Mouse (Mus musculus): ENCODE data around the gene Sin3b. TPM values are rescaled to one million over a fixed set of nuclear protein-coding genes. Genes with fewer than 3 reads are reported as not detected.

Sin3b gene
- total RNA-seq, 2 experiments from 2014 or later = 140 to 148 TPM

DNA sequence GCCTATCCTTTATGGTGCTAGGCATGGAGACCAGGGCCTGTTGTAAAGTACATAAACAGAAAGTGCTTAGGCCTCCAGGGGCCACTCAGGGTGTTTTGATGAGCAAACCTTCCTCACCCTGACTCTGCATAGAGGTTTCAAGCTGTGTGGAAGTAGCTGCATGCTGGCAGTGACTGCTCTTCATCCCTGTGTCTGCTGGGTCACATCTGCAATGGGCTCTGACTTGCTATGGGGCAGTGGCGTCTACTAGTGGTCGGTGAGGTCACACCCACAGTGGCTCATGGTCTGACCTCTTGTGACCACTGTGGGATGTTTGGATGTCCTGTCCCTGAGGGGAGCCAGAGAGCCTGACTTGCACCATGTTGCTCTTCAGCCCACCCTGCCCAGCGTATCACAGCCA is 28.0 kb downstream of the Sin3b start:
- intact Hi-C loops (cut with DNase I) = no loop called here
- no peak for DNase-seq (ENCODE audit: low spot score in 2 of 2)

DNA sequence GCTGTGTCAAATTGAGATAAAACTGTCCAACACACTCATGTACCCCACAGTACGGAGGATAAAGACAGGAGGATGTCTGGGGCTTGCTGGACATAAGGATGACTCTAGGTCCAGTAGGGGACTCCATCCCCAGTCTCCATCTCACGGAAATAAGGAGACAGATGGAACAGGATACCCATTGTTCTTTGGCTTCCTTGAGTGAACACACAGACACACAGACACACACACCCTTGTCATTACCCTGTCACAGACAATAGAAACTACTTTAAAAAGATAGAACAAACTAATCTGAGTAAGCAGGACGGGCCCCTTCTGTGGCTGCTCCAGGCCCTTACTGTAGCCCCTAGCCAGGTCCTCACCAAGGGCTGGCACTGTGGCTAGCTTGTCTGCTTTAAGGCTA is 29.2 kb downstream of the Sin3b start:
- intact Hi-C loops (cut with DNase I) = no loop called here
- DNase-seq (ENCODE audit: low spot score in 2 of 2) = no peak

DNA sequence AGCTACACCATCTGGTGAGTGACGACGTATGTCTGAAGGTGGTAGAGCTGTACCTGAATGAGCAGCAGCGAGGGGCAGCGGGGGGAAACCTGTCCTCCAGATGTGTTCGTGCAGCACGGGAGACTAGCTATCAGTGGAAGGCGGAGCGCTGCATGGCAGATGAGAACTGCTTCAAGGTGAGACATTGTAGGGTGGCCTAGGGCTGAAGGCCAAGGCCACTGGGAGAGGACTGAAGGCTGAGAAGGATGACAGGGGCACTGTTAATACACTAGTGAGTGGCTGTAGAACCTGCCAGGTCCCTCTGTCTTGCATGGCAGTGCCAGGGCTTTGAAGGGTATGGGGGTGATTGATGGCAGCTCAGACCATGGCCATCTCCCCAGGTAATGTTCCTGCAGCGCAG is 30.1 kb downstream of the Sin3b start:
- intact Hi-C loops (cut with DNase I) = no loop called here
- peak; percentile 1 to 2 for DNase-seq (ENCODE audit: low spot score in 2 of 2)

DNA sequence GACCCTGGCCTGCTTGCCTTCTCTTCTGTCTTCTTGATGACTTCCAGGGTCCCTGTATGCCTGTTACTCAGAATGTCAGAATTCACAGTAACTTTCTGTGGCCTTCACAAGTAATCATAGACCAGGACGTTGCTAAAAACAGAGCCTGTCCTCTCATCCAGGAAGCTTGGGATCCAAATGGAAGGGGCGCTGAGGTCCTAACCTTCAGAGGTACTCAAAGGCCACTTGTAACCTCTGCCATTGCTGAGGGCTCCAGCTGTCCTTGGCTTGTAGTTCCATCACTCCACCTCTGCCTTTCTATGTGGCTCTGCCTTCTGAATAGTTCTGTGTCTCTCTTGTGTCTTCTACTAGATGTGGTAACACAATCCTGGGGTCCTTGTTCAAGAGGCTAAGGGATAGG is 30.7 kb downstream of the Sin3b start:
- intact Hi-C loops (cut with DNase I) = no loop called here
- peak; percentile 1 for DNase-seq (ENCODE audit: low spot score in 2 of 2)

DNA sequence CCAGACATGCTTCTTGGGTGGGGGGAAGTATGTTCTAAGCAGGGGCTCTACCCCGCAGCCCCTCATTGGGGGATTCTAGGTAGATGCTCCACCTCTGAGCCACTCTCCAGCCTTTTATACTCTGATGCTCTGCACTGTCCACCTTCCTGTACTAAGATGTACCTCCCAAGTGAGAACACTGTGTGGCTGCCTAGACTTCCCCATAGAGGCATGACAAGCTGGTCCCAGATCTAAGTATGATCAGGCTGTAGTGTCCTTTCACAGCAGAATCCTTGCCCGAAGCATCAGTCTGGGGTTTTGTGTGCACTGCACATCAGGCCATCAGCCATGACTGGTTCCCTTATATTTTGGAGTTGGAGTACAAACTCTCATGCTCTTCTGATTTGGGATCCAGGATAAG is 32.9 kb downstream of the Sin3b start:
- intact Hi-C loops (cut with DNase I) = no loop called here
- DNase-seq (ENCODE audit: low spot score in 2 of 2) = peak; percentile 2

DNA sequence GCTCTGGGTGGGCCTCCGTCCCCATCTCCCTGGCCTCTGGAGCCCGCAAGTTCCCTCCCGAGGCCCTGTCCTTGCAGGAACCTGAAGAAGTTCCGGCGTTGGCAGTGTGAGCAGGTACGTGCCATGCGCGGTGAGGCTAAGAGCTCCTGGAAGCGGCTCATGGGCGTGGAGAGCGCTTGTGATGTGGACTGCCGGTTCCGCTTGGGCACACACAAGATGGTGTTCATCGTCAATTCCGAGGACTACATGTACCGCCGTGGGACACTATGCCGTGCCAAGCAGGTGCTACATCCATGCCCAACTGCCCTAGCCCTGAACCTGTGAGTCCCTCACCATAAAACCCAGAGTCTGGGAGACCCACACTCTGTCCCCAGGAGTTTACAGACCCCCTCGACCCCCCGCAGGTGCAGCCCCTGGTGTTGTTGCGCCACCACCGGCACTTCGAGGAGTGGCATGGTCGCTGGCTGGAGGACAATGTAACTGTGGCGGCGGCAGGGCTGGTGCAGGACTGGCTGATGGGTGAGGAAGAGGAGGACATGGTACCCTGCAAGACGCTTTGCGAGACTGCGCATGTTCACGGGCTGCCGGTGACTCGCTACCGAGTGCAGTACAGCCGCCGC is 33.8 kb downstream of the Sin3b start:
- DNase-seq (ENCODE audit: low spot score in 2 of 2) = peak in 1 of 2 experiments; percentile 3
- intact Hi-C loops (cut with DNase I) = no loop called here

DNA sequence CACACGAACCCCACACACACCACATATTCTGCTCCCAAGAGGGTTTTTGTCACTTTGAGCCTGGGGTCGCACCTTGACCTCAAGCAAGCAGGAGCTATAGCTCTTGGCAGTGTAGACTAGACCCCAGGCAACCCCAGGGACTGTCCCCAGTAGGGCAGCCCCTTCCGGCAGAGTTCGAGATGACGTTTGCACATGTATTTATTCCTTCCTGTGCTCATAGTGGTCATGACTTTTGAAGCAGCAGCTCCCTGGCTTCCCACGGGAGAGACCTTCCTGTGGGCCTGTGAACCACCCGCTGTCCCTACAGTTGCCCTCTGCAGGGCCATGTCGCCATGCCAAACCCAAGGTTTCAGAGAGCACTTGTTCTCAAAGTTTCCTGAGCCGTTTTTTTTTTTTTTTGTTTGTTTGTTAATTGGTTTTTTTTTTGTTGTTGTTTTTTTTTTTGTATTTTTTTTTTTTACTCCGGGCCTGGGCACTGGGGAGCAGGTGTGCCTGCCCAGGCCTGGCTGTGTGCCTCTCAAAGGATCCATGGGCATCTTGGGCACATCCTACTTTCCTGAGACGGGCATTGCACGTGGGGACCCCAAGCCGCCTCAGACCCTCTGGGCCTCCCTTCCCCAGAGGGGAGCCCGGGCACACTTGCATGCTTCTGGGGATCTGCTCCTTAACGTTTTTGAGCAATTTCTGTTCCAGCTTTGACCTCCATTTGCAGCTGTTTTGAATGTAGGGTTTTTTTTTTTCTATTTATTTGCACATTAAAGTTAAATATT is 34.5 kb downstream of the Sin3b start:
- peak in 1 of 2 experiments; percentile 2 for DNase-seq (ENCODE audit: low spot score in 2 of 2)
- intact Hi-C loops (cut with DNase I) = no loop called here

DNA sequence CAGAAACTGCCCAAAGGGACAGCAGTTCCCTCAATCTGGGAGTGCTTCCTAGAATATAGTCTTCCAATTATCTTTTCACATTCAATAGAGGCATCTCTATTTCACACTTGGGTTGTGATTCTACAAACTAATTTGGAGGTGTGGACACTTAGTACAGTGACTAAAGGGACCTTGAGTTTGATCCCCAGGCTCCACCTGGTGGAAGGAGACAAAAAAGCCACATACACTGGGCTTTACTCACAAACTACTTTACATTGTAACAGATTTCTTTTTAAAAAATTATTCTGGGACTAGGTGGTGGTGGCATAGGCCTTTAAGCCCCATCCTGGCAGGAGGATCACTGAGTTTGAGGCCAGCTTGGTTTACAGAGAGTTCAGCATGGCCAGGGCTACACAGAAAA is 35.2 kb downstream of the Sin3b start:
- no peak for DNase-seq (ENCODE audit: low spot score in 2 of 2)
- intact Hi-C loops (cut with DNase I) = no loop called here

DNA sequence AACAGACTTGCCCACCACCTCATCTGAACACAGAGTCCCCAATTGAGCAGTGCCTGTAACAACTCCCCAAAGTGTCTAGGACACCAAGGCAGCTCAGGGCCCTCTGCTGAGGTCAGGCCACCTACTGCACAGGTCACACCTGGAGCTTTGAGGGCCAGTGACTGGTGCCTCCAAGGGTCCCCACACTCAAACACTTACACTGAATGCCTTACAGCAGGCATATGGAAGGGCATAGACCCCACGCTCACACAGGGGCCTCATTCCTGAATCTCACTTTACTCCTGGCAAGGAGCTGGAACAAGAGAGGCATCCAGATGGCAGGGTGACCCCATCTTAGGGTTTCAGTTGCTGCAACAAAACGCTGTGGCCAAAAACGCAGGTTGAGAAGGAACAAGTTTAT is 37.1 kb downstream of the Sin3b start:
- intact Hi-C loops (cut with DNase I) = no loop called here
- no peak for DNase-seq (ENCODE audit: low spot score in 2 of 2)

DNA sequence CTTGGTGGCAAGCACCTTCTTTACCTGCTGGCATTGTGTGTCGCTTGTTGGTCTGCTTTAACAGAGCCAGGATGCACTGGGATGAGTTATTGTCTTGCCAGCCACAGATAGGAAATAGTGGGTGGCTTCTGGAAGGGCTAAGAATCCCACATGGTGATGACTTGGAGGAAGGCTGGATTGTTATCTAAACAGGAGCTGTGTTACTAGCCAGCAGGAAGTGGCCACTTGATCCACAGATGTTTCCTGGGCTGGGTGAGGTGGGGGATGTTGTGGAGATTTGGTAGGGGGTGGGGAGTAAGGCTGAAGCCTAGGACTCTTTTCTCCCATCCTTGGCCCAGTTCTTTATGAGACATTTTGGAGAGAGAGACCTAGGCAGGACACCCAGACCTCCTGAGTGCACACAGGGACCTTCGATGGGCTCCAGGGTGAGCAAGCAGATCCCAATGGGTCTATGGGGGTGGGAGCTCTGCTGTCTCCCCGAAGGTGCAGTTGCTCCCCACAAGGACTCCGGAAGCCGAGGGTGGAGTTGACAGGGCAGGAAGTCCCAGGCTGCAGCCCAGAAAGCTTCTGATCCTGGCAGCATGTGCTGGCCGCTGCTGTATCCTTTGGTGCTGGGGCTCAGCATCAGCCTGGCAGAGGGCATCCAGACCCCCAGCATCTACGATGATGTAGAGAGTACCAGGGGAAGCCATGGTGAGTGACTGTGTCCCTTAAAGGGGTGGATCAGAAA is 38.4 kb downstream of the Sin3b start, which contains the start of gene F2rl3:
TSS of gene F2rl3 (plus strand) at position 559 of the 730 bp plus-strand sequence.
- no peak for DNase-seq (ENCODE audit: low spot score in 2 of 2)
- intact Hi-C loops (cut with DNase I) = no loop called here

DNA sequence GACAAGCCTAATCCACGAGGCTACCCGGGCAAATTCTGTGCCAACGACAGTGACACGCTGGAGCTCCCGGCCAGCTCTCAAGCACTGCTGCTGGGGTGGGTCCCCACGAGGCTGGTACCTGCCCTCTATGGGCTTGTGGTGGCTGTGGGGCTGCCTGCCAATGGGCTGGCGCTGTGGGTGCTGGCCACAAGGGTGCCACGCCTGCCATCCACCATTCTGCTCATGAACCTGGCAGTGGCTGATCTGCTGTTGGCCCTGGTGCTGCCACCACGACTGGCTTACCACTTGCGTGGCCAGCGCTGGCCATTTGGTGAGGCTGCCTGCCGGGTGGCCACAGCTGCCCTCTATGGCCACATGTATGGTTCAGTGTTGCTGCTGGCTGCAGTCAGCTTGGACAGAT is 39.2 kb downstream of the Sin3b start:
- intact Hi-C loops (cut with DNase I) = no loop called here
- DNase-seq (ENCODE audit: low spot score in 2 of 2) = no peak

DNA sequence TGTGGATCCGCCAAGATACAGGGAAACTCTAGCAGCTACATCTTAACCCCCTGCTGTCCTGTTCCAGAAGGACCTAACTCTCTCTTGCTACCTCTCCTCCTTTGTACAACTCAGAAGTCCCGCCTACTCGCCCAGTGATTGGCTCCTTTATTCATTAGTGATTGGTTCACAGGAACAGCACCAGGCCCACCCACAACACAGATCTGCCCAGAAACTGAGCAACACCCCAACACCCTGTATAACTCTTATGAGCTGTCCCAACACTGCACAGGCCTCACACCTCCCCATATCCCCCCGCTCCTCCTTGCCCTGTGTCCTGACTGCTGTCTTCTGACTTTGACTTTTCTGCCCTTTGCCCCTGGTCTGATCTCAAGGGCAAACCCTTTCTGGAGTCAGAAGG is 42.6 kb downstream of the Sin3b start:
- DNase-seq (ENCODE audit: low spot score in 2 of 2) = no peak
- intact Hi-C loops (cut with DNase I) = no loop called here

DNA sequence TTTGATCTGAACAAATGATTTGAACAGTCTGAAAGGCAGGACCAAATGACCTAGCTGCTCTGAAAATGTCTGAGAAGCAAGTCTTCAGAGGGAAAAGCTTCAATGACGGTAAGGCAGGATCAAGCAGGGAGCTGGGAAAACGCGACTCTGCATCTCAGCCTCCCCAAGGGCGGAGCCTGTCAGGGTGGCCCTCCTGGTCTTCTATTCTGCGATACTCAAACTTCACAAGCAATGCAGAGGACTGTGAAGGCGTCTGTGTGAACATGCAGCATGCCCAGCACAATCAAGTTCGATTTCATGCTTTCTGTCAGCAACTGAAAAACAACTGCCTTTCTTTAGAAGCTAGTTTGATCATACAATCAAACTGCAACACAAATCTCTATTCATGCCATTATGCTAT is 43.7 kb downstream of the Sin3b start:
- intact Hi-C loops (cut with DNase I) = no loop called here
- no peak for DNase-seq (ENCODE audit: low spot score in 2 of 2)

DNA sequence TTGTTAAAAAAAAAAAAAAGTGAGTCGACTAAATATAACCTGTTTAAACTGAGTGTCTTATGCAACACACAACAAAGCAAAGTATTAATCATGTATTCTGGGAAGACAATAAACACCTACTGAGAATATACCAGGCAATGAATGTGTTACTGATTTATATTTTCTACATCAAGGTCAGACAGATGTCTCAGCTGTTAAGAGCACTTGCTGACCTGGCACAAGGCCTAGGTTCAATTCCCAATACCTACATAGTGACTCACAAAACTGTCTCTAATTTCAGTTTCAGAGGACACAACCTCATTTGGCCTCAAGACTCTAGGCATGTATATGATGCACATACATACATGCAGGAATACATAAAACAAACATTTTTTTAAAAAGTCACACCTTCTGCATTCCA is 54.7 kb downstream of the Sin3b start:
- intact Hi-C loops (cut with DNase I) = no loop called here
- no peak for DNase-seq (ENCODE audit: low spot score in 2 of 2)

DNA sequence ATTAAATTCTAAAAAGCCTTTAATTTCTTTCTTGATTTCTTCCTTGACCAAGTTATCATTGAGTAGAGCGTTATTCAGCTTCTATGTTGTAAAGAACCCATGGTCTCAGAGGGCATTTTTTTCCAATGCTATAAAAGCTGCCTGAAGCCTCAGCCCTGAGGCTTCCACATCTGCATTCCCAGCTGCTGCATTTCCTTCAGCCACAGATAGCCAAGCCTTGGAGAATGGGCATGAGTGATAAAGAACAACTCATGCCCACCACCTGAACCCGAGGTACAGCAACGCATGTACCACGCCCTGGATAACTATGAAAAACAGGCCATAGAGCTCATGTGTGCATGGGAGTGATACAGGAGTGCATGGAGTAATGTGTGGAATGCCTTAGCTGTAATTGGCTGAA is 57.6 kb downstream of the Sin3b start:
- intact Hi-C loops (cut with DNase I) = no loop called here
- DNase-seq (ENCODE audit: low spot score in 2 of 2) = no peak

DNA sequence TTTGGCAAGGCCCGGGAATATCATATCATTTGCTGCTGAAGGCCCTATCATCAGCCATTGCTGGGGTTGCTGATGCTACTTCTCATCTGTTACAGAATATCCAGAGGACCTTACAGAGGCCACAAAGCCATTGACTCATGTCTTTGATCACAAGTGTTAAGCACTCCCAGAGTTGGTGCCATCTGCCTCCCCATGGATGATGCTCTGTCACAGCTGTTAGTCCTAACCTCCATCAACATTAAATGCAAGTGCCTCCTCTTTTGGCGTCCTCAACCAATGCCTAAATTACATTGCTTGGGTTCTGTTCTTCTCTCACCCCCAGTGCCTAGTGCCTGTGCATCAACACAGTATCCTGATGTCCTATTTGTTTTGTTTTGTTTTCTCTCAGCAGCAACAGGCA is 78.5 kb downstream of the Sin3b start:
- intact Hi-C loops (cut with DNase I) = no loop called here
- no peak for DNase-seq (ENCODE audit: low spot score in 2 of 2)

Small RNAs within 50 kb of the gene (microRNA-seq; reads per million reads assigned to microRNA genes)
- not detected for gene Gm26237

Other genes with a start within 250 kb of the Sin3b start
- 10 to 100 TPM; 59.7 to 76.4 TPM for gene Cherp, start 248.1 kb upstream of the Sin3b start, total RNA-seq (2021)
- 10 to 100 TPM; 50.9 to 53.5 TPM for gene Slc35e1, start 230.7 kb upstream of the Sin3b start, total RNA-seq (2021)
- gene Med26, start 175.0 kb upstream of the Sin3b start, total RNA-seq (2021) = 10 to 100 TPM in 1 of 2 experiments, 1 to 10 TPM in 1; 9.6 to 10.7 TPM
- 100 to 1,000 TPM; 111 to 128 TPM for gene Smim7, start 152.2 kb upstream of the Sin3b start, total RNA-seq (2021)
- gene Tmem38a, start 151.2 kb upstream of the Sin3b start, total RNA-seq (2021) = 100 to 1,000 TPM; 121 to 137 TPM
- gene Nwd1, start 76.6 kb upstream of the Sin3b start, total RNA-seq (2021) = 10 to 100 TPM; 40.5 to 48.4 TPM
- under 1 TPM; 0.17 to 0.23 TPM for gene F2rl3, start 38.6 kb downstream of the Sin3b start, total RNA-seq (2021)